Mouse (Mus musculus) forebrain, postnatal 0 days (tissue): Measurements from ENCODE around the gene Gm47995. TPM values are rescaled to one million over a fixed set of nuclear protein-coding genes. Genes with fewer than 3 reads are reported as not detected.

Experiments
- ATAC-seq: fragments of 200-750 bp; cut with Nextera tagmentation; 2 replicates; pipeline ENCODE4 v1.8.0; 2017; ENCODE audit warnings: mild to moderate bottlenecking, moderate library complexity
- DNase-seq: peaks from one replicate; pipeline ENCODE4 v3.0.0-alpha.2; 2015
- H3K27ac ChIP-seq: fragments of 300-500 bp; sonication (generic); 2 replicates; pipeline ENCODE4 v1.5.1; 2014; ENCODE audit warnings: low read depth, mild to moderate bottlenecking, antibody characterized with exemption, low read length, moderate library complexity, mixed read lengths
- H3K27me3 ChIP-seq: fragments of 300-500 bp; sonication (generic); 2 replicates; pipeline ENCODE4 v1.6.1; 2014; ENCODE audit warnings: mild to moderate bottlenecking, low read length, mixed read lengths; ENCODE audit not compliant: insufficient read depth
- H3K36me3 ChIP-seq: fragments of 300-500 bp; sonication (generic); 2 replicates; pipeline ENCODE4 v1.6.1; 2014; ENCODE audit warnings: mild to moderate bottlenecking, moderate library complexity; ENCODE audit not compliant: insufficient read depth
- H3K4me1 ChIP-seq: fragments of 300-500 bp; sonication (generic); 2 replicates; pipeline ENCODE4 v1.6.1; 2014; ENCODE audit warnings: antibody characterized with exemption; ENCODE audit not compliant: insufficient read depth
- H3K4me2 ChIP-seq: fragments of 300-500 bp; sonication (generic); 2 replicates; pipeline ENCODE4 v1.6.1; 2014; ENCODE audit warnings: low read depth, mild to moderate bottlenecking, moderate library complexity
- H3K4me3 ChIP-seq: fragments of 300-500 bp; sonication (generic); 2 replicates; pipeline ENCODE4 v1.5.1; 2014; ENCODE audit warnings: low read depth, low read length, mixed read lengths
- H3K9ac ChIP-seq: fragments of 300-500 bp; sonication (generic); 2 replicates; pipeline ENCODE4 v1.6.1; 2014; ENCODE audit warnings: mild to moderate bottlenecking
- H3K9me3 ChIP-seq: fragments of 300-500 bp; sonication (generic); 2 replicates; pipeline ENCODE4 v1.6.1; 2016; ENCODE audit warnings: low read length
- CTCF ChIP-seq: sonication (generic); IDR thresholded peaks from 2 replicates; pipeline ENCODE4 v1.5.1; 2016; ENCODE audit warnings: antibody characterized with exemption, control low read depth, low read depth
- WGBS: fragments of 180-500 bp; shearing (Covaris S2); extraction: QIAGEN DNeasy Blood & Tissue Kit; methylation state at CpG from one replicate; pipeline ENCODE4 v1.1.7; 2014; 5-methylcytosine and 5-hydroxymethylcytosine counted together
- polyA plus RNA-seq: library from polyadenylated mRNA; unstranded; fragments of >200 nt; fragmentation: Nextera tagmentation; extraction: Ambion mirVana; gene quantifications from 2 replicates; pipeline ENCODE4 v1.2.1, GENCODE M21; 2015
- total RNA-seq: library from RNA; depleted of rRNA; stranded (reverse); fragments of >200 nt; gene quantifications from 2 replicates; pipeline ENCODE4 v1.2.3, GENCODE M21; 2014

Gm47995 gene
- total and polyA plus RNA-seq, 2 experiments from 2014 or later, result not detected

DNA sequence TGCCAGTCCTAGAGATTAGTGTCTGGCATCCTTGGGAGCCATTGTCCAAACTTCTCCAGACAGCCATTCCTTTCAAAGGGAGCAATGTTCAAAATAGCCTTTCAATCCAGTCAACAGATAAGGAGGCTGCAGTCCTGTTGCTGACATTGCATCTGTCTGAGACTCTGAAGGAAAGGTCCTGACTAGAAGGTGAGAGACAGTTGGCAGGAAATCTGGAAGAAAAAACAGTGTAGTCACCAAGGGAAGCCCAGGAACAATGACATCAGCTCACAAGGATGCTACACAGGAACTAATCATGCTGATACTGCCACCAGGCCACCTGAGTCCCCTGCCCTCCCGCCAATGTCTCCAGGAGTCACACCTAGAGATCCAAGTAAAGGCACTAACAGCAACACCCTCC, 25.1 kb downstream of the Gm47995 start:
- WGBS, result 87% methylated on average over 1 of the region's 1 CpGs
- Histone ChIP-seq H3K9me3 (no peaks in the 10 kb centered on the region), H3K4me1 (no peaks in the 10 kb centered on the region), H3K36me3 (no peaks in the 10 kb centered on the region), H3K4me2 (no peak overlapping the region), H3K27ac (no peak overlapping the region), H3K4me3 (no peak overlapping the region), H3K9ac (no peak overlapping the region), H3K27me3 (no peaks in the 10 kb centered on the region)
- ATAC-seq (no peak), DNase-seq (no peak)
- no peak for TF ChIP-seq CTCF

DNA sequence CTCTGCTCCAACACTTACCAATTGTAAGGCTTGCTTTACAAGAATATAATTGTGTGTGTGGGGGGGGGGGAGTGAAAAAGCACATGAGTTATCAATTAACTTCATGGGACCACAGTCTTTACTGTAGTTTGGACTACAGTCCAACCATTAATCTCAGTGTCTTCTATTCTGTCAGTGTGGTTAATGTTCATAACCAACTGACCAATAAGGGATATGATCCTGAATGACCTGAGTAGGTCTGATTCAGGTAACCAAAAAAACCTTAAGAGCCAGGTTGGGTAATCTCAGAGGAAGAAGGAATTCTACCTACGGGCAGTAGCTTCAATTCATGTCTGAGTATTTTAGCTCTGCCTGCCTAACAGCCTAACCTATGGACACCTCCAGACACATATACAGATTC, 26.3 kb downstream of the Gm47995 start:
- DNase-seq (no peak), ATAC-seq (no peak)
- Histone ChIP-seq H3K4me3 (no peak overlapping the region), H3K36me3 (no peaks in the 10 kb centered on the region), H3K9me3 (no peaks in the 10 kb centered on the region), H3K27me3 (no peaks in the 10 kb centered on the region), H3K27ac (no peak overlapping the region), H3K4me2 (no peak overlapping the region), H3K9ac (no peak overlapping the region), H3K4me1 (no peaks in the 10 kb centered on the region)
- TF ChIP-seq CTCF, result no peak
- 96% methylated on average over 1 of the region's 1 CpGs for WGBS

GRCm38 (mm10) chr1:151227506-151227905, 29.3 kb downstream of the Gm47995 start:
- 86% methylated on average over 8 of the region's 8 CpGs for WGBS
- TF ChIP-seq CTCF, result no peak
- Histone ChIP-seq H3K27ac (no peak overlapping the region), H3K36me3 (no peaks in the 10 kb centered on the region), H3K4me1 (no peaks in the 10 kb centered on the region), H3K27me3 (no peaks in the 10 kb centered on the region), H3K4me2 (no peak overlapping the region), H3K9ac (no peak overlapping the region), H3K9me3 (no peaks in the 10 kb centered on the region), H3K4me3 (no peak overlapping the region)
- ATAC-seq (no peak), DNase-seq (no peak)

- 72% methylated on average over 1 of the region's 1 CpGs for WGBS
- Histone ChIP-seq H3K27ac (no peak overlapping the region), H3K36me3 (no peaks in the 10 kb centered on the region), H3K4me3 (no peak overlapping the region), H3K27me3 (no peaks in the 10 kb centered on the region), H3K4me2 (no peak overlapping the region), H3K9me3 (no peaks in the 10 kb centered on the region), H3K4me1 (no peaks in the 10 kb centered on the region), H3K9ac (no peak overlapping the region)
- DNase-seq (no peak), ATAC-seq (no peak)
- no peak for TF ChIP-seq CTCF
These were observed 30.2 kb downstream of the Gm47995 start for GRCm38 (mm10) chr1:151228320-151228989.

DNA sequence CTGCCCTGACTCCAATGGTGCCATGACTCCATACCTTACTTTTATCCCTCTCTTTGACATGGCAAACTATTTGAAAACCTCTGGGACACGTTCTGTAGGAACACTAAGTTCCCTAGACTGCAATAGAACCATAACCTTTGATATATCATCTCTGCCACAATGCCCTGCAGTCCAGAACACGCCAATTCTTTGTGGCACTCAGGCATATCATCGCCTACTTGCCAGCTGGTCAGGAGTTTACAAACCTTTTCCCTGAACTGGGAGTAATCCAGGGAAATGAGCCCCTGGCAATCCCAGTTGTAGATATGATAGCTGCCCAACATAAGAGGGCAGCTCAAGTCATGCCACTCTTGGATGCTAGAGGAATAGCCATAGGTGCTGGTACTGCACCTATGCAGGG, 34.1 kb downstream of the Gm47995 start:
- H3K9me3 ChIP-seq, result peaks cover 3% of the 10 kb centered on the region; the same call in 1 of the 2 replicates
- no peak overlapping the region for H3K27ac ChIP-seq
- no peak for TF ChIP-seq CTCF
- H3K4me2 ChIP-seq, result no peak overlapping the region
- no peaks in the 10 kb centered on the region for H3K27me3 ChIP-seq
- no peak for DNase-seq
- no peak overlapping the region for H3K9ac ChIP-seq
- H3K36me3 ChIP-seq, result no peaks in the 10 kb centered on the region
- 90% methylated on average over 3 of the region's 3 CpGs for WGBS
- no peak for ATAC-seq
- no peaks in the 10 kb centered on the region for H3K4me1 ChIP-seq
- no peak overlapping the region for H3K4me3 ChIP-seq

DNA sequence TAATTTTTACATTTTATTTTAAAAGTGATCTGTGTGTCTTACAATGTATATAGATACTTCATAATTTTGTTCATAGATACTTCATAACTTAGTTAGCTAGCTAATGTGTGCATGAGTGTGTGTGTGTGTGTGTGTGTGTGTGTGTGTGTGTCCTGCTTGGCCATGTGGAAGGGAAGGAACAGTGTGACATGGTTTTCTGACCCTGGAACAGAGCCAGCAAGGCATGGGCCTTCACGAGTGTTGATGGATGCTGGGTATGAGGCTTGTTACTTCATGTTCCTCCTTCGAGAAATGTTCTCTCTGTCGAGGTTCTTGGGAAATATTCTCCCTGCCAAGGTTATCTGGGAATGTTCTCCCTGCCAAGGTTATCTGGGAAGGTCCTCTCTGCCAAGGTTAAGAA, 35.5 kb downstream of the Gm47995 start:
- no peaks in the 10 kb centered on the region for H3K27me3 ChIP-seq
- no peaks in the 10 kb centered on the region for H3K36me3 ChIP-seq
- H3K4me2 ChIP-seq, result no peak overlapping the region
- H3K9me3 ChIP-seq, result peaks cover 3% of the 10 kb centered on the region; the same call in 1 of the 2 replicates
- 85% methylated on average over 3 of the region's 3 CpGs for WGBS
- H3K4me3 ChIP-seq, result no peak overlapping the region
- no peak for TF ChIP-seq CTCF
- no peaks in the 10 kb centered on the region for H3K4me1 ChIP-seq
- no peak overlapping the region for H3K9ac ChIP-seq
- no peak for ATAC-seq
- DNase-seq, result no peak
- H3K27ac ChIP-seq, result no peak overlapping the region

GRCm38 (mm10) chr1:151235574-151235973, 37.3 kb downstream of the Gm47995 start:
- WGBS, result 6% methylated on average over 2 of the region's 2 CpGs
- no peak for TF ChIP-seq CTCF
- Histone ChIP-seq H3K4me3 (no peak overlapping the region), H3K36me3 (no peaks in the 10 kb centered on the region), H3K27me3 (no peaks in the 10 kb centered on the region), H3K4me1 (no peaks in the 10 kb centered on the region), H3K9ac (no peak overlapping the region), H3K27ac (no peak overlapping the region), H3K4me2 (no peak overlapping the region), H3K9me3 (peaks cover 8% of the 10 kb centered on the region)
- DNase-seq (no peak), ATAC-seq (no peak)
